Mouse (Mus musculus) kidney, adult 11 months (tissue): Measurements from ENCODE around the gene Insrr.
A peak's percentile ranks its signal among the peaks of the same experiment; 100 is the strongest.

ENCODE experiments used
- DNase-seq: peaks from one replicate; pipeline ENCODE4 v3.0.0; 2022

Gene Insrr

GRCm38 (mm10) chr3:87796736-87797334, at the start of gene Insrr:
TSS of gene Insrr (plus strand) at chr3:87796951.
- DNase-seq = peak; percentile 21

GRCm38 (mm10) chr3:87748431-87748830, 48.3 kb upstream of the Insrr start, which contains the start of gene Lrrc71:
TSS of gene Lrrc71 (minus strand) at chr3:87748625.
- DNase-seq = peak; percentile 50

GRCm38 (mm10) chr3:87749036-87749435, 47.7 kb upstream of the Insrr start:
- DNase-seq = peak; percentile 53

GRCm38 (mm10) chr3:87749977-87750376, 46.8 kb upstream of the Insrr start:
- no peak for DNase-seq

- DNase-seq = no peak
These were observed 44.2 kb upstream of the Insrr start for GRCm38 (mm10) chr3:87752567-87752966.

- DNase-seq = no peak
These were observed 42.9 kb upstream of the Insrr start for GRCm38 (mm10) chr3:87753829-87754228.

GRCm38 (mm10) chr3:87755964-87756363, 40.8 kb upstream of the Insrr start:
- DNase-seq = peak; percentile 78

GRCm38 (mm10) chr3:87756488-87756887, 40.3 kb upstream of the Insrr start:
- DNase-seq = no peak

- no peak for DNase-seq
These were observed 38.1 kb upstream of the Insrr start for GRCm38 (mm10) chr3:87758641-87759040.

- peak; percentile 34 for DNase-seq
These were observed 35.1 kb upstream of the Insrr start for GRCm38 (mm10) chr3:87761408-87762375.

- no peak for DNase-seq
These were observed 33.5 kb upstream of the Insrr start for GRCm38 (mm10) chr3:87763202-87763601.

- peak; percentile 74 for DNase-seq
These were observed 33.0 kb upstream of the Insrr start for GRCm38 (mm10) chr3:87763683-87764289.

- DNase-seq = no peak
These were observed 32.2 kb upstream of the Insrr start for GRCm38 (mm10) chr3:87764506-87764905.

- DNase-seq = peak; percentile 73
These were observed 31.7 kb upstream of the Insrr start for GRCm38 (mm10) chr3:87765091-87765490.

GRCm38 (mm10) chr3:87765631-87766283, 31.0 kb upstream of the Insrr start:
- DNase-seq = no peak

- no peak for DNase-seq
These were observed 30.5 kb upstream of the Insrr start for GRCm38 (mm10) chr3:87766284-87766667.

- DNase-seq = peak; percentile 51
These were observed 29.0 kb upstream of the Insrr start for GRCm38 (mm10) chr3:87767764-87768163.

- no peak for DNase-seq
These were observed 28.3 kb upstream of the Insrr start for GRCm38 (mm10) chr3:87768431-87768830.

- DNase-seq = peak; percentile 84
These were observed 27.9 kb upstream of the Insrr start for GRCm38 (mm10) chr3:87768844-87769243.

GRCm38 (mm10) chr3:87769506-87769905, 27.2 kb upstream of the Insrr start:
- no peak for DNase-seq

GRCm38 (mm10) chr3:87770280-87770679, 26.5 kb upstream of the Insrr start:
- DNase-seq = peak; percentile 44

GRCm38 (mm10) chr3:87771088-87771487, 25.7 kb upstream of the Insrr start:
- peak; percentile 82 for DNase-seq

- DNase-seq = peak; percentile 42
These were observed 18.5 kb upstream of the Insrr start for GRCm38 (mm10) chr3:87778283-87778682.
